Mouse (Mus musculus) liver, embryonic 14.5 days (tissue): ENCODE data around the gene Gtf2i. TPM values are rescaled to one million over a fixed set of nuclear protein-coding genes. Genes with fewer than 3 reads are reported as not detected.

Source experiments
- ATAC-seq: fragments of 200-750 bp; cut with Nextera tagmentation; 2 replicates; pipeline ENCODE4 v1.8.0; 2017; ENCODE audit warnings: moderate number of reproducible peaks, mild to moderate bottlenecking, moderate library complexity; ENCODE audit not compliant: insufficient read depth
- DNase-seq, 3 experiments: peaks; one replicate each; pipeline ENCODE4 v3.0.0-alpha.2; 2012 to 2013; ENCODE audit warnings: low read depth in 3 of 3, low spot score in 3 of 3
- H3K27ac ChIP-seq: fragments of 300-500 bp; sonication (generic); 2 replicates; pipeline ENCODE4 v1.5.1; 2014; ENCODE audit warnings: moderate library complexity, mild to moderate bottlenecking, control low read depth, inconsistent platforms
- H3K27me3 ChIP-seq: fragments of 300-500 bp; sonication (generic); 2 replicates; pipeline ENCODE4 v1.6.1; 2014; ENCODE audit warnings: mild to moderate bottlenecking, low read length, moderate library complexity; ENCODE audit not compliant: control insufficient read depth, insufficient read depth
- H3K36me3 ChIP-seq: fragments of 300-500 bp; sonication (generic); replicated peaks from 2 replicates; pipeline ENCODE4 v1.6.1; 2014; ENCODE audit warnings: low read depth; ENCODE audit not compliant: control insufficient read depth, insufficient read depth
- H3K4me1 ChIP-seq, 2 experiments: fragments of 200-500 bp in 1 of 2; fragments of 300-500 bp in 1 of 2; sonication (generic) in 1 of 2; replicated peaks; 2 replicates each; pipeline ENCODE4 v1.6.1; 2012 to 2014; ENCODE audit warnings: antibody characterized with exemption in 1 of 2, inconsistent platforms in 1 of 2, low read length in 1 of 2; ENCODE audit not compliant: control insufficient read depth in 2 of 2, insufficient read depth in 2 of 2
- H3K4me2 ChIP-seq: fragments of 300-500 bp; sonication (generic); 2 replicates; pipeline ENCODE4 v1.6.1; 2014; ENCODE audit warnings: low read depth, mild to moderate bottlenecking, control low read depth, moderate library complexity
- H3K4me3 ChIP-seq, 2 experiments: fragments of 200-500 bp in 1 of 2; fragments of 300-500 bp in 1 of 2; sonication (generic) in 1 of 2; 2 replicates each; pipeline ENCODE4 v1.5.1; 2012 to 2014; ENCODE audit warnings: low read depth in 2 of 2, low read length in 2 of 2, mild to moderate bottlenecking in 2 of 2, control low read depth in 1 of 2, inconsistent platforms in 1 of 2, moderate library complexity in 1 of 2; ENCODE audit not compliant: insufficient read depth in 1 of 2
- H3K9ac ChIP-seq: fragments of 300-500 bp; sonication (generic); replicated peaks from 2 replicates; pipeline ENCODE4 v1.6.1; 2014; ENCODE audit warnings: mild to moderate bottlenecking, control low read depth, moderate library complexity
- H3K9me3 ChIP-seq: fragments of 300-500 bp; sonication (generic); 2 replicates; pipeline ENCODE4 v1.6.1; 2016; ENCODE audit warnings: low read length, mixed read lengths; ENCODE audit not compliant: control insufficient read depth
- CTCF ChIP-seq: IDR thresholded peaks from 2 replicates; pipeline ENCODE4 v1.5.1; 2016; ENCODE audit warnings: antibody characterized with exemption, low read depth, control low read depth
- EP300 ChIP-seq: IDR thresholded peaks from 2 replicates; pipeline ENCODE4 v1.6.1; 2016; ENCODE audit warnings: antibody characterized with exemption, low read depth
- WGBS: fragments of 180-500 bp; shearing (Covaris S2); extraction: QIAGEN DNeasy Blood & Tissue Kit; methylation state at CpG from one replicate; pipeline ENCODE4 v1.1.7; 2014; ENCODE audit not compliant: insufficient replicate concordance; 5-methylcytosine and 5-hydroxymethylcytosine counted together
- polyA plus RNA-seq, 2 experiments: library from polyadenylated mRNA; depleted of rRNA in 1 of 2; stranded (reverse) in 1 of 2; unstranded in 1 of 2; fragments of >200 nt; fragmentation: Nextera tagmentation in 1 of 2; extraction: Ambion mirVana in 1 of 2; gene quantifications; 2 replicates each; pipeline versions ENCODE4 v1.2.1 to v1.2.3; 2012 to 2014

Gtf2i gene
- polyA plus RNA-seq, 2 experiments, result 26.1 to 26.5 TPM

DNA sequence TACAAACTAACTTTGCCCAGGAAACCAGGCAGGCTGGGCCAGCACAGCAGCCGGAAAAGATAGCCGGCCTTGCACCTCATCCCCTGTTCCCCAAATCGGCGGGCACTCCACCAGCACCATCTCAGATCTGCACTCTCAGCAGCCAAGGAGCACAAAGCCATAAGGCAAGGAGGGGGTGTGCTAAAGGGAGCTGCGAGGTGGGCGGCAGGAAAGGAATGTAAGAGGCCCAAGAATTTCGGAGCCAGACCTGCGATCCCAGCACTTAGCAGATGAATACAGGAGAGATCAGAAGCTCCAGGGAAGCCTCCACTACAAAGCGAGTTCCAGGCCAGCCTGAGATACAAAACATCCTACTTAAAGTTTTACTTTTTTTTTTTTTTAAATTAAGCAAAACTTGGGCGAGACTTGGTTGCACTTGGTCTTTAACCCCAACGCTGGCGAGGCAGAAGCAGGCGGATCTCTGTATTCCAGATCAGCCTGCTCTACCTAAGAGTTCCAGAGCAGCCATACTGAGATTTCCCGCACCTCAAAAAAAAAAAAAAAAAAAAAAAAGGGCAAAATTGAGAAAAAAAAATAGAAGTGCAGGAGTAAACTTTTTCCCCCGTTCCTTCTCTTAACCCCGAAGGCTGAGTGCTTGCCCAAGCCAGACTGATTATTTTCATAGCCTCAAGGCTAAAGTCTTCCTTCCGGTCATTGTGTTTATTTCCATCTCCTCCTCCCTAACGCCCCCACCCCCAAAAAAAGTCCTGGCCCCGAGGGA, 1.7 kb downstream of the Gtf2i start:
- DNase-seq (no peak), ATAC-seq (no peak)
- peak overlapping the region; percentile 82 to 89 for H3K4me3 ChIP-seq
- H3K27me3 ChIP-seq, result no peaks in the 10 kb centered on the region
- H3K27ac ChIP-seq, result peak overlapping the region; percentile 46
- peaks cover 10 to 14% of the 10 kb centered on the region in 2 experiments; a peak in 3 of 4 replicates for H3K4me1 ChIP-seq
- peaks cover 24% of the 10 kb centered on the region for H3K36me3 ChIP-seq
- WGBS, result 5% methylated on average over 19 of the region's 19 CpGs
- TF ChIP-seq CTCF, result no peak
- no peak for TF ChIP-seq EP300
- H3K9ac ChIP-seq, result peak overlapping the region; percentile 93
- H3K9me3 ChIP-seq, result no peaks in the 10 kb centered on the region
- peak overlapping the region; percentile 82 for H3K4me2 ChIP-seq

- Histone ChIP-seq H3K4me2 (peak overlapping the region; percentile 82), H3K9me3 (no peaks in the 10 kb centered on the region), H3K27me3 (no peaks in the 10 kb centered on the region), H3K36me3 (peaks cover 24% of the 10 kb centered on the region), H3K27ac (no peak overlapping the region), H3K4me3 (peak overlapping the region in 1 of 2 experiments; percentile 89; a peak in 1 of 4 replicates), H3K4me1 (peaks cover 10 to 13% of the 10 kb centered on the region in 2 experiments; a peak in 3 of 4 replicates), H3K9ac (peak overlapping the region; percentile 93; the same call in 1 of the 2 replicates)
- 81% methylated on average over 6 of the region's 6 CpGs for WGBS
- TF ChIP-seq EP300 (no peak), CTCF (no peak)
- DNase-seq (no peak), ATAC-seq (no peak)
Measured at GRCm38 (mm10) chr5:134311894-134312411, 2.6 kb downstream of the Gtf2i start.

DNA sequence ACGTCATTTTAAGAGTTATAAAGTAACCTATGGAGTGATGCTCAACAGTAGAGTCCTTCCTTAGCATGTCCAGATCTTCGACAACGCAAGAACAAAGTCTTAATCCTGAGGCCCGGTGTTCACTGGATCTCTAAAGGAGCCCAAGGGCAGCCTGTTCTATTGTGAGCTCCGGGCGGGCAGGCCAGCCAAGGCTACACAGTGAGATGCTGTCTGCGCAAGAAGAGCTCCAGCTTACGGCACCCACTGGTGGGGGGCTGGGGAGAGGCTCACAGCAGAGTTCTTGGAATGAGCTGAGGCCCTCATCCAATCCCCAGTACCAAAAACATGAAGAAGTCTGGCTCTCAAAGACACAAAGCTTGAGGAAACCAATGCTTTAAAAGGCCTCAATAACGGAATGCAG, 4.4 kb downstream of the Gtf2i start:
- Histone ChIP-seq H3K9ac (no peak overlapping the region), H3K27ac (no peak overlapping the region), H3K27me3 (no peaks in the 10 kb centered on the region), H3K36me3 (peaks cover 32% of the 10 kb centered on the region), H3K9me3 (no peaks in the 10 kb centered on the region), H3K4me3 (no peak overlapping the region), H3K4me1 (peaks cover 3 to 4% of the 10 kb centered on the region in 2 experiments; a peak in 2 of 4 replicates), H3K4me2 (no peak overlapping the region)
- ATAC-seq, result no peak
- DNase-seq, result no peak
- WGBS, result 87% methylated on average over 9 of the region's 9 CpGs
- TF ChIP-seq CTCF (no peak), EP300 (no peak)

DNA sequence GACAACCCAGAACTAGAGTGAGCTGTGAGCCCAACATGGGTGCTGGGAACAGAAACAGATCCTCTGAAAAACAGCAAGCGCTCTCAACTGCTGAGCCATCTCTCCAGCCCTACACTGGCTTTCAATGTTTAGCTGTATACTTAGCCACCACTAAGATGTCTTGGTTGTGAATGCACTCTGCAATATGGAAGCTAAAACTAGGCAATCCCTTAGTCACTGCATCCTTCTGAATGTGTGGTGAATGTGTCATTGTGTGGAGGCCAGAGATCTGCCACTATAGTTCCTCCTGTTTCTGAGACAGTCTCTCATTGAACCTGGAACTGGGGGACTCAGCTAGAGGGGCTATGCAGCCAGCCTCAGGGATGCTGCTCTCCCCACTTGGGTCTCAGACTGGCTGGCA, 5.2 kb downstream of the Gtf2i start:
- Histone ChIP-seq H3K9ac (no peak overlapping the region), H3K27ac (no peak overlapping the region), H3K27me3 (no peaks in the 10 kb centered on the region), H3K4me2 (no peak overlapping the region), H3K36me3 (peaks cover 32% of the 10 kb centered on the region), H3K9me3 (no peaks in the 10 kb centered on the region), H3K4me3 (no peak overlapping the region), H3K4me1 (peaks cover 3 to 4% of the 10 kb centered on the region in 2 experiments; a peak in 2 of 4 replicates)
- ATAC-seq (no peak), DNase-seq (no peak)
- WGBS, result 92% methylated on average over 1 of the region's 1 CpGs
- TF ChIP-seq CTCF (no peak), EP300 (no peak)

- Histone ChIP-seq H3K4me2 (no peak overlapping the region), H3K4me1 (no peaks in the 10 kb centered on the region), H3K4me3 (no peak overlapping the region), H3K36me3 (peaks cover 24% of the 10 kb centered on the region), H3K9ac (no peak overlapping the region), H3K27ac (no peak overlapping the region), H3K27me3 (no peaks in the 10 kb centered on the region), H3K9me3 (no peaks in the 10 kb centered on the region)
- ATAC-seq (no peak), DNase-seq (no peak)
- WGBS, result 72% methylated on average over 6 of the region's 6 CpGs
- TF ChIP-seq EP300 (no peak), CTCF (no peak)
Measured at GRCm38 (mm10) chr5:134304639-134305038, 9.9 kb downstream of the Gtf2i start.
